Mouse (Mus musculus) right cerebral cortex, postnatal 25 days (tissue): ENCODE data around the gene Mgme1.

Source experiments
- DNase-seq: peaks from one replicate; pipeline ENCODE4 v3.0.0; 2022

Mgme1 gene

DNA sequence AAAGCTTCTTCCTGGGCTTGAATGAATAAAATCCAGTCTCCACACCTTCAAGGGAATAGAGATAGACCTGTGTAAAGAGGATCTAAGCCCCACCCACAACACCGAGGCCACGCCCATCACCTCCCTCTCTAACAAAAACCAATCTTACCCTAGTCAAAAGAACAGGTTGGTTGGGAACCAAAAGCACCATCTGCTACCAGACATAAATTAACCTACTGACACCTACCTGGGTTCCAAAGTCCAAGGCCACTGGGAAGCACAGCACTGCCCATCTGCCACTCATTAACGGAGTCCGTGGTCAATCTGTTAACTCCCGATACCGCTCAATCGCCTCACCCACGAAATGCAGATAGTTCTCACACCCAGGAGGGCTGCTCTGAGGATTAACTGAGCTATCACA, 38.1 kb downstream of the Mgme1 start:
- no peak for DNase-seq

GRCm38 (mm10) chr2:144310273-144310672, 39.8 kb downstream of the Mgme1 start:
- DNase-seq = no peak

DNA sequence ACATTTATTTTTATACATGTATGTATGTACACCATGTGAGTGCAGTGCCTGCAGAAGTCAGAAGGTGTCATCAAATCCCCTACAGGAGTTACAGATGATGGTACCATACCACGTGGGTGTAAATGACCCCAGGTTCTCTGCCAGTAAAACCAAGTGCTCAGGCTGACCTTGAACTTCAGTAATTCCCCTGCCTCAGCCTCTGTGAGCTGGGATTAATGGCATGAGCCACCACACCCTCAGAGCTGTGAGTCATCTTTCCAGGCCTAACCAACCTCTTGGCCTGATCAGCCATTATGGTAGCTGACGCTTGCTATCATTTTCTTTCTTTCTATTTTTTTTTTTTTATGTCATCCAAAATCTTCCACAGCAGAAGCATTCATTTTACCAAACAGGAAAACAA, 40.9 kb downstream of the Mgme1 start:
- no peak for DNase-seq

DNA sequence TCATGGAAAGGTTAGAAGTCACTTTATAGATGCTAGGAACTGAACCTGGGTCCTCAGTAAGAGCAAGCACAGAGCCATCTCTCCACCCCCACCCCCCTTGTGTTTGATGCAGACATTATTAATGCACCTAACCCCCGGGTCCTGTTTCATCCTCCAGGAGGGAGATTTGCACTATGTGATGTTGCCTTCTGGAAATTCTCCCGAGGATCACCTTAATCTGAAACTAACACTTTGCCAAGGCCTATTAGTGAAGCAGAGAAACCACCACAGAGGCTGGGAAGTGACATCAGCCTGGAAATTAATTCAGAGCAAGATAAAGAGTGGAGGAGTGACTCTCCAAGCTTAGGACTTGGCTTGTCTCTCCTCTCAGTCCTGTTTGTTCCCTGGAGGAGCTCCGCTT, 53.8 kb downstream of the Mgme1 start:
- DNase-seq = no peak

GRCm38 (mm10) chr2:144329451-144329850, 59.0 kb downstream of the Mgme1 start:
- no peak for DNase-seq

DNA sequence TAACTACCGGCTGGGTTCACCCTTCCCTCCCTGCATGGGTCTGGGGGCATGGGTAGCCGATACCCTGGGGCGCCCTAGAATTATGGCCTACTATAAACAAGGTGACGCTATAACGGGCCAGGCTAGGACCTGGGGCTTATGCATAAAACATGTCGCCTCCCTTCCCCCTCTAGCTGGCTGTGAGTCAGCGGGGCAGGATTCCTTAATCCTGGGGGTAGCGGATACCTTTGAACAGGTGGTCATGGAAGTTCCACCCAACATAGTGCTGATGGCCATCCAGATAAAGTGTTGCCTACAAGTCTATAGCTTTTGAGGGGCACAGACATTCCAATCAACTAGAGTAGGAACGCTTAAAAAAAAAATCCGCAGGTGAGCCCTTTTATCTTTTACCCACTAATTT, 59.5 kb downstream of the Mgme1 start:
- DNase-seq = no peak

DNA sequence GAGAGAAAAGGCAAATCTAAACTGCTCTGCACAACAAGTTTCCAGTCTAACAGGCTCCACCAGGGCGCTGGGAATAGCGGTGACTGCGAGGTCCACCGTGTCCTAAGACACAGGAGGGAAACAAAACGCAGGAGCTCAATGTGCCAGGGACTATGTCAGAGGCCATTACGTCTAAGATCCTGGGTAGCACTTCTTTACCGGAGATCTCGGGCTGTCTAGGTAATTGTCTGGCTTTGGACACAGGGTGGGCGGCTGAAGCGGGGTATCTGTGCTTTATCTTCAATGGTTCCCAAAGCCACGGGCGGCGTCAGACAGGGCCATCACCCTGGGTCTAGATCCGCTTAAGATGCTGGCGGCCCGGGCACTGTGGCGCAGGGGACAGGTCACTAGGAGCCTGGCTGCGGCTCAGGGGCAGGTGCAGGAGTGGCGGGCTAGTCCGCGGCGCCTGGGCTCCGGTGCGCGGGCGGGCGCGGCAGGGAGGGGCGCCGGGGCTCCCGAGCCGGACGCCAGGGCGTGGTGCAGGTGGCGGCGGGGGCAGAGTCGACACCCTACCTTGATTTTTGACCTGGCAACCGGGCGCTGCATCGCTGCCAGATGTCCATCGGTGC, 60.0 kb downstream of the Mgme1 start:
- peak; percentile 33 for DNase-seq
